Mouse (Mus musculus) olfactory bulb, adult 2 months (tissue): ENCODE measurements around the gene Zmynd12.

Source experiments
- CTCF ChIP-seq: fragments of 200-500 bp; IDR thresholded peaks from 2 replicates; pipeline ENCODE4 v1.5.1; 2012; ENCODE audit warnings: low read depth, mild to moderate bottlenecking, low read length, moderate library complexity; ENCODE audit not compliant: insufficient read depth
- POLR2A ChIP-seq: fragments of 200-500 bp; IDR thresholded peaks from 2 replicates; pipeline ENCODE4 v1.6.1; 2012; ENCODE audit warnings: mild to moderate bottlenecking, low read depth, low read length, moderate library complexity; ENCODE audit not compliant: insufficient read depth

DNA sequence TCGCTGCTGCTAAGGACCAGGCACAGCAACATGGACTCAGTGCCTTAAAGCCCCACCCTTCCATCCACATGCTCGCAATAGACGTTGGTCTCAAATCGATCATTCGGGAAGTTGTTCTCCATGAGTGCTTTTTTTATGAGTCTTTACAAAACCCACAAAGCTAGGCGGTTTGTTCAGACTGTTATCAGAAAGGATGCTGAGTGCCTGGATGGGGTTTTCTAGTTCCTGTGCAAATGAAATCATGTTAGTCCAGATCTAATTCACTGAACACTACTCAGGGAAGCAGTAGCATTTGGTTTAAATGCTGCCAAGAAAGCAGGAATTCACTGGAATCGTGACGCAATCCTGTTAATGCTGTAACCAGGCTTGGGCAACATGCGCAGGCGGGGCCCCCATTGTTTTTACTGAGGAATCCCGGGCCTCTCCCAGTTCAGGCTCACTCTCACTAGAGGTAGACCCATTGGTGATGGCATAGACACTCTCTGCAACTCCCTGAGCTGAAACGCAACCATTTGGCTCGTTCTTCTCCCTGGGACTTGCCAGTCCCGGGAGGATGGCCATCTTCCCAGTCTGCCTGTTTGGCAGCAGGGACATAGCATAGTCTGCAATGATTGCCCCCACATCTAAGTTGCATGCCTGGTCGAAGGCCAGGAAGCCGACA is 45.2 kb downstream of the Zmynd12 start:
- TF ChIP-seq CTCF, result no peak
- no peak for TF ChIP-seq POLR2A
